Mouse (Mus musculus): ENCODE measurements around the gene Gjd3. TPM values are rescaled to one million over a fixed set of nuclear protein-coding genes. Genes with fewer than 3 reads are reported as not detected.
A peak's percentile ranks its signal among the peaks of the same experiment; 100 is the strongest.
"Not testable (repeated sequence)": the region's sequence is repeated elsewhere in the genome, so short reads cannot be mapped to it uniquely, and the experiment has no call there.

The Gjd3 gene
- total RNA-seq (2021), result 1 to 10 TPM in 1 of 2 experiments, under 1 TPM in 1; 0.52 to 1.2 TPM
- long read RNA-seq, partial matches to known transcripts, result 0 of 1 reads
- long read RNA-seq, other reads (novel, unspliced or antisense), result 0 of 1 reads

- DNase-seq (ENCODE audit: low spot score in 2 of 2), result no peak
Measured at GRCm38 (mm10) chr11:98982773-98983133, at the start of gene Gjd3. Gene Gjd3, minus strand, starts transcription at chr11:98983016.

GRCm38 (mm10) chr11:99026899-99027440 lies 44.2 kb upstream of the Gjd3 start:
- no peak for DNase-seq (ENCODE audit: low spot score in 2 of 2)

GRCm38 (mm10) chr11:99025878-99026277 lies 43.1 kb upstream of the Gjd3 start:
- no peak for DNase-seq (ENCODE audit: low spot score in 2 of 2)

- DNase-seq (ENCODE audit: low spot score in 2 of 2), result no peak
Measured at GRCm38 (mm10) chr11:99024468-99025134, 41.8 kb upstream of the Gjd3 start.

GRCm38 (mm10) chr11:99023500-99024467 lies 41.0 kb upstream of the Gjd3 start, which contains the start of gene Top2a:
Gene Top2a, minus strand, starts transcription at chr11:99024189.
- peak; percentile 94 to 100 for DNase-seq (ENCODE audit: low spot score in 2 of 2)

GRCm38 (mm10) chr11:99023094-99023493 lies 40.3 kb upstream of the Gjd3 start:
- DNase-seq (ENCODE audit: low spot score in 2 of 2), result no peak

GRCm38 (mm10) chr11:99022384-99022933 lies 39.6 kb upstream of the Gjd3 start:
- no peak for DNase-seq (ENCODE audit: low spot score in 2 of 2)

GRCm38 (mm10) chr11:99019844-99020243 lies 37.0 kb upstream of the Gjd3 start:
- no peak for DNase-seq (ENCODE audit: low spot score in 2 of 2)

- no peak for DNase-seq (ENCODE audit: low spot score in 2 of 2)
Measured at GRCm38 (mm10) chr11:99013856-99014255, 31.0 kb upstream of the Gjd3 start.

GRCm38 (mm10) chr11:99010706-99011105 lies 27.9 kb upstream of the Gjd3 start:
- no peak for DNase-seq (ENCODE audit: low spot score in 2 of 2)

- DNase-seq (ENCODE audit: low spot score in 2 of 2), result no peak
Measured at GRCm38 (mm10) chr11:99010124-99010523, 27.3 kb upstream of the Gjd3 start.

- no peak for DNase-seq (ENCODE audit: low spot score in 2 of 2)
Measured at GRCm38 (mm10) chr11:99006788-99007187, 24.0 kb upstream of the Gjd3 start.

GRCm38 (mm10) chr11:98999243-98999642 lies 16.4 kb upstream of the Gjd3 start:
- DNase-seq (ENCODE audit: low spot score in 2 of 2), result no peak

GRCm38 (mm10) chr11:98998776-98999175 lies 16.0 kb upstream of the Gjd3 start:
- no peak for DNase-seq (ENCODE audit: low spot score in 2 of 2)

GRCm38 (mm10) chr11:98997659-98998058 lies 14.8 kb upstream of the Gjd3 start:
- DNase-seq (ENCODE audit: low spot score in 2 of 2), result no peak

- no peak for DNase-seq (ENCODE audit: low spot score in 2 of 2)
Measured at GRCm38 (mm10) chr11:98995987-98996386, 13.2 kb upstream of the Gjd3 start.

GRCm38 (mm10) chr11:98990866-98991265 lies 8.1 kb upstream of the Gjd3 start:
- no peak for DNase-seq (ENCODE audit: low spot score in 2 of 2)

- DNase-seq (ENCODE audit: low spot score in 2 of 2), result not testable (repeated sequence)
Measured at GRCm38 (mm10) chr11:98988260-98988659, 5.4 kb upstream of the Gjd3 start.

- no peak for DNase-seq (ENCODE audit: low spot score in 2 of 2)
Measured at GRCm38 (mm10) chr11:98985542-98985941, 2.7 kb upstream of the Gjd3 start.

- DNase-seq (ENCODE audit: low spot score in 2 of 2), result no peak
Measured at GRCm38 (mm10) chr11:98983551-98983950, 735 bp upstream of the Gjd3 start.

GRCm38 (mm10) chr11:98981997-98982772 lies 631 bp downstream of the Gjd3 start:
- peak; percentile 70 to 73 for DNase-seq (ENCODE audit: low spot score in 2 of 2)

Data from layer of hippocampus, adult 18-20 months (tissue).